Mouse (Mus musculus): ENCODE measurements around the gene Ptdss2. TPM values are rescaled to one million over a fixed set of nuclear protein-coding genes. Genes with fewer than 3 reads are reported as not detected.

Gene Ptdss2
- polyA plus RNA-seq, 1 experiment from 2014 or later = 67.3 TPM

DNA sequence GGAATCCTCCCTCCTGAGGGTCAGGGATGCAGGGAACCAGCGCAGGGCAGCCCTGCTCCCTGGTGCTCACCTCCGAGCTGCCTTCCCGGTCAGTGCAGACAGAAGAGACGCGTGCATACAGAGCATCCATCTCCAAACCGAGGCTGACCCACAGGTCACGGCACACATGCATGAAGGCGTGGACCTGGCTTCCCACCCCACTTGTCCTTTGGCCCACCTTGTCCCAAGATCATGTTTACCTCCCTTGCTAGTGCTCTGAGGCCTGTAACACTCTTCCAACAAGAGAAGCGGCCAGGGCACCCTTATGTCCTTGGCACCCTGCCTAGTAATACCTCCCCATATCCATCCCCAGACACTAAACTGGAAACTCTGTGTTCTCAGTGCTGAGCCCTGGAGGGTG, 6.3 kb upstream of the Ptdss2 start:
- Histone ChIP-seq H3K27me3 (ENCODE audit: control insufficient read depth, insufficient read depth, low read length) (no peaks in the 10 kb centered on the region), H3K36me3 (ENCODE audit: control insufficient read depth, insufficient read depth, low read length) (no peaks in the 10 kb centered on the region), H3K4me1 (ENCODE audit: control insufficient read depth, insufficient read depth, low read length) (0 out of 2 replicates have a peak, but pooled peaks cover 3% of the 10 kb centered on the region), H3K27ac (ENCODE audit: low read length) (no peak overlapping the region), H3K4me2 (replicated peaks; ENCODE audit: low read depth, low read length) (no peak overlapping the region), H3K4me3 (ENCODE audit: low read depth, low read length) (no peak overlapping the region), H3K9ac (replicated peaks; ENCODE audit: low read depth, low read length) (no peak overlapping the region), H3K9me3 (ENCODE audit: control insufficient read depth, low read depth, low read length) (no peaks in the 10 kb centered on the region)
- WGBS = 81% methylated on average over 9 of the region's 9 CpGs
- ATAC-seq (ENCODE audit: insufficient number of reproducible peaks, insufficient read depth, low FRiP score, low read depth) = no peak

DNA sequence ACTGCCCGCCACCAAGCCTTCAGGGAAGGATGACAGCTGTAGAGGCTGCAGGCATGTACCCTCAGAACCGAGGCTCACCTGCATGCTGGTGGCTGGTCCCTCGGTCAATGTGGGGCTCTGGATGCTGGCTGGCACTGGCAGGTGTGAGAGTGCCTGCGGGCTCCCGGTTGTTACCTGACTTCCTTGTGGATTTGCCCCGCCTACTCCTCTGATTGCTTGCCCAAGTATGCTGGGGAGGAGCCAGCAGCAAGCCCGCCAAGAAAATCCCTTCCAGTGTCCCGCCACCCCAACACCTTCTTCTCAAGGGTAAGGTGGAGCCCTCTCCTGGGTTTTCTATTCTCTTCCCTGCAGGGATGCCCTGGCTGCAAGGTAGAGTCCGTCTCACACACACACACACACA, 4.5 kb upstream of the Ptdss2 start, which contains the start of gene Ano9:
Ano9 (minus strand) TSS at position 171 of the 400 bp plus-strand sequence.
- WGBS = 12% methylated on average over 9 of the region's 9 CpGs
- peak; percentile 42; the same call in 1 of the 2 replicates for ATAC-seq (ENCODE audit: insufficient number of reproducible peaks, insufficient read depth, low FRiP score, low read depth)
- Histone ChIP-seq H3K4me2 (replicated peaks; ENCODE audit: low read depth, low read length) (peak within 1 kb of the TSS; percentile 29), H3K4me3 (ENCODE audit: low read depth, low read length) (peak within 1 kb of the TSS; percentile 4; the same call in 1 of the 2 replicates), H3K36me3 (ENCODE audit: control insufficient read depth, insufficient read depth, low read length) (no peaks in the 10 kb centered on the region), H3K27me3 (ENCODE audit: control insufficient read depth, insufficient read depth, low read length) (no peaks in the 10 kb centered on the region), H3K27ac (ENCODE audit: low read length) (no peak within 1 kb of the TSS), H3K4me1 (ENCODE audit: control insufficient read depth, insufficient read depth, low read length) (peaks cover 6% of the 10 kb centered on the region; the same call in 1 of the 2 replicates), H3K9me3 (ENCODE audit: control insufficient read depth, low read depth, low read length) (no peaks in the 10 kb centered on the region), H3K9ac (replicated peaks; ENCODE audit: low read depth, low read length) (no peak within 1 kb of the TSS)

DNA sequence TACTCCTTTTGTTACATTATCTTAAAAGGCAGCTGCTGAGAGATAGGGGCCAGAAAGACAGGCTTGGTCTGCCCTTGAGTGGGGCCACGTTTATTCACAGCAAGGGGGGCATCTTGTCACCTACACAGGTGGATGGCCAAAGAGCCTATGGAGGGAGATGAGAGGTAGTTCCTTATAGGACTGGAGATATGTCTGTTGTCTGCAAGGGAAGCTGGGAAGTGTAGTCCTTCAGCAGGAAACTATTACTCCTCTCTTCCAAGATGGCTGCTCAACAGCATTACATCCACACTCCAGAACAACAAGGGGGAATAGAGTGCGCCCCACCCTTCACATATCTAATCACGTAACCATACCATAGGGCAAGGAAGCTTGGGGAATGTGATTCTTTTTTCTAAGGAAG, 2.7 kb upstream of the Ptdss2 start:
- no peak overlapping the region for H3K9ac ChIP-seq (replicated peaks; ENCODE audit: low read depth, low read length)
- no peak overlapping the region for H3K4me2 ChIP-seq (replicated peaks; ENCODE audit: low read depth, low read length)
- H3K36me3 ChIP-seq (ENCODE audit: control insufficient read depth, insufficient read depth, low read length) = no peaks in the 10 kb centered on the region
- no peaks in the 10 kb centered on the region for H3K27me3 ChIP-seq (ENCODE audit: control insufficient read depth, insufficient read depth, low read length)
- H3K4me3 ChIP-seq (ENCODE audit: low read depth, low read length) = no peak overlapping the region
- peaks cover 8% of the 10 kb centered on the region; the same call in 1 of the 2 replicates for H3K4me1 ChIP-seq (ENCODE audit: control insufficient read depth, insufficient read depth, low read length)
- no peaks in the 10 kb centered on the region for H3K9me3 ChIP-seq (ENCODE audit: control insufficient read depth, low read depth, low read length)
- ATAC-seq (ENCODE audit: insufficient number of reproducible peaks, insufficient read depth, low FRiP score, low read depth) = no peak
- no peak overlapping the region for H3K27ac ChIP-seq (ENCODE audit: low read length)
- WGBS = 69% methylated on average over 3 of the region's 3 CpGs

DNA sequence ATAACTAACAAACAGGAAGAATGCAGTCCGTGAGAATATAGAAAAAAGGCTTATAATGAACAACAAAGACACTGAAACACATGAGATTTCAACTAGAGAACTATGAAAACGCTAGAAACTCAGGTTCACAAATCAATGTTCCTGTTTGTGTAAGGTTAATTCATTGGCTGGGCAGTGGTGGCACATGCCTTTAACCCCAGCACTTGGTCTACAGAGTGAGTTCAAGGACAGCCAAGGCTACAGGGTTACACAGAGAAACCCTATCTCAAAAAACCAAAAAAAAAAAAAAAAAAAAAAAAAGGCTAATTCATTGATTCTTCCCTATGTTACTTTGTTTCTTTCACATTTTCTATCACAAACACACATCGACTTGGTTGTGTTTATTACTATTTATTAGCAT, 1.6 kb upstream of the Ptdss2 start:
- no peaks in the 10 kb centered on the region for H3K36me3 ChIP-seq (ENCODE audit: control insufficient read depth, insufficient read depth, low read length)
- ATAC-seq (ENCODE audit: insufficient number of reproducible peaks, insufficient read depth, low FRiP score, low read depth) = no peak
- no peak overlapping the region for H3K9ac ChIP-seq (replicated peaks; ENCODE audit: low read depth, low read length)
- no peaks in the 10 kb centered on the region for H3K9me3 ChIP-seq (ENCODE audit: control insufficient read depth, low read depth, low read length)
- H3K27ac ChIP-seq (ENCODE audit: low read length) = no peak overlapping the region
- no peak overlapping the region for H3K4me3 ChIP-seq (ENCODE audit: low read depth, low read length)
- no peak overlapping the region for H3K4me2 ChIP-seq (replicated peaks; ENCODE audit: low read depth, low read length)
- no peaks in the 10 kb centered on the region for H3K27me3 ChIP-seq (ENCODE audit: control insufficient read depth, insufficient read depth, low read length)
- WGBS = 83% methylated on average over 3 of the region's 3 CpGs
- peaks cover 8% of the 10 kb centered on the region; the same call in 1 of the 2 replicates for H3K4me1 ChIP-seq (ENCODE audit: control insufficient read depth, insufficient read depth, low read length)

GRCm38 (mm10) chr7:141121051-141121531, 1.1 kb upstream of the Ptdss2 start:
- no peak for ATAC-seq (ENCODE audit: insufficient number of reproducible peaks, insufficient read depth, low FRiP score, low read depth)
- Histone ChIP-seq H3K27me3 (ENCODE audit: control insufficient read depth, insufficient read depth, low read length) (no peaks in the 10 kb centered on the region), H3K27ac (ENCODE audit: low read length) (no peak overlapping the region), H3K9ac (replicated peaks; ENCODE audit: low read depth, low read length) (no peak overlapping the region), H3K36me3 (ENCODE audit: control insufficient read depth, insufficient read depth, low read length) (no peaks in the 10 kb centered on the region), H3K4me2 (replicated peaks; ENCODE audit: low read depth, low read length) (no peak overlapping the region), H3K9me3 (ENCODE audit: control insufficient read depth, low read depth, low read length) (no peaks in the 10 kb centered on the region), H3K4me3 (ENCODE audit: low read depth, low read length) (no peak overlapping the region), H3K4me1 (ENCODE audit: control insufficient read depth, insufficient read depth, low read length) (peaks cover 8% of the 10 kb centered on the region; the same call in 1 of the 2 replicates)
- 81% methylated on average over 5 of the region's 5 CpGs for WGBS

DNA sequence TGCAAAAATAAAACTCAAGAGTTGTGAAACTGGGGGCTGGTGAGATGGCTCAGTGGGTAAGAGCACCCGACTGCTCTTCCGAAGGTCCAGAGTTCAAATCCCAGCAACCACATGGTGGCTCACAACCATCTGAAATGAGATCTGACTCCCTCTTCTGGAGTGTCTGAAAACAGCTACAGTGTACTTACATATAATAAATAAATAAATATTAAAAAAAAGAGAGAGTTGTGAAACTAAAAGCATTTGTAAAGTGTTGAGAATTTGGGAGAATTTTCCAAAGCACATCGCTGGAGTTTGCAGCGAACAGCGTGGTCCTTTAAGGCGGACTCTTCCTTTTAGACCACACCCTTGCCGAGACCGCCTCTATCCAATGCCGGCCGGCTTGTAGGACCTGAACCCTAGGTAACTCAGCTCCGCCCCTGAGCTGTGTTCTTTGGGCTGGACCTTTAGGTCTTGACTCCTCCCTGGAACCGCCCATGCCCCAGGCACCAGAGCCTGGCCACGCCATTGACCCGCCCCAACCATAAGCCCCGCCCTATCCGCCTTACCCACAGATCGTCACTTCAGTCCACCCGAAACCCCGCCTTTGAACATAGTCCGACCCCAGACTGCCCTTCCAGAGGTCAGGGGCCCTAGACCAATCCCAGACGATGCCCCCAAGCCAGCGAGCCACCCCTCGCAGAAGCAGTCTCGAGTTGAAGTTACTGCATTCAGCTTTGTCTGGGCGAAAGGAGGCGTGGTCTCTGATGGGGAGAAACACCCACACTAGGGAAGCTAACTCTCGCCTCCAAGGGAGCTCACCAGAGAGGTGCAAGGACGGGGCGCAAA, 721 bp downstream of the Ptdss2 start:
- under 1% methylated on average over 29 of the region's 29 CpGs for WGBS
- H3K9me3 ChIP-seq (ENCODE audit: control insufficient read depth, low read depth, low read length) = no peaks in the 10 kb centered on the region
- peaks cover 8% of the 10 kb centered on the region; the same call in 1 of the 2 replicates for H3K4me1 ChIP-seq (ENCODE audit: control insufficient read depth, insufficient read depth, low read length)
- peak overlapping the region; percentile 63; the same call in 1 of the 2 replicates for H3K27ac ChIP-seq (ENCODE audit: low read length)
- no peaks in the 10 kb centered on the region for H3K27me3 ChIP-seq (ENCODE audit: control insufficient read depth, insufficient read depth, low read length)
- H3K4me2 ChIP-seq (replicated peaks; ENCODE audit: low read depth, low read length) = peak overlapping the region; percentile 49
- ATAC-seq (ENCODE audit: insufficient number of reproducible peaks, insufficient read depth, low FRiP score, low read depth) = peak; percentile 99
- H3K9ac ChIP-seq (replicated peaks; ENCODE audit: low read depth, low read length) = peak overlapping the region; percentile 31; the same call in 1 of the 2 replicates
- no peaks in the 10 kb centered on the region for H3K36me3 ChIP-seq (ENCODE audit: control insufficient read depth, insufficient read depth, low read length)
- H3K4me3 ChIP-seq (ENCODE audit: low read depth, low read length) = peak overlapping the region; percentile 37

DNA sequence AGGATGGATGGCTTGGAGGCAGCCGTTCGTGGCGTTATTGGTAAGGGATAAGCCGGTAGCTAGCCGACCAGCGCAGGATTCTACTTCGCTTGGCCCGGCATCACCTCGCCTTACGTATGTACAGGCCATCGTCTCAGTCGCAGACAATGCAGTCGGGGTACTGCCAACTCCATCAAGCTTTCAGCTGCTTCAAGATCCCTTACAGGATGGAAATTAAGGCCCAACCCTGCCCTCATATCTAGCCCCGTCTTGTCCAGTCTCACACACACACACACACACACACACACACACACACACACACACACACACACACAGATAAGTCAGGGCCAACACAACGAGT, 1.3 kb downstream of the Ptdss2 start:
- Histone ChIP-seq H3K27me3 (ENCODE audit: control insufficient read depth, insufficient read depth, low read length) (no peaks in the 10 kb centered on the region), H3K4me3 (ENCODE audit: low read depth, low read length) (peak overlapping the region; percentile 37), H3K4me2 (replicated peaks; ENCODE audit: low read depth, low read length) (peak overlapping the region; percentile 49), H3K9ac (replicated peaks; ENCODE audit: low read depth, low read length) (peak overlapping the region; percentile 31; the same call in 1 of the 2 replicates), H3K36me3 (ENCODE audit: control insufficient read depth, insufficient read depth, low read length) (no peaks in the 10 kb centered on the region), H3K9me3 (ENCODE audit: control insufficient read depth, low read depth, low read length) (no peaks in the 10 kb centered on the region), H3K27ac (ENCODE audit: low read length) (peak overlapping the region; percentile 35; the same call in 1 of the 2 replicates), H3K4me1 (ENCODE audit: control insufficient read depth, insufficient read depth, low read length) (peaks cover 6% of the 10 kb centered on the region; the same call in 1 of the 2 replicates)
- WGBS = 3% methylated on average over 15 of the region's 15 CpGs
- ATAC-seq (ENCODE audit: insufficient number of reproducible peaks, insufficient read depth, low FRiP score, low read depth) = no peak

- H3K4me2 ChIP-seq (replicated peaks; ENCODE audit: low read depth, low read length) = peak overlapping the region; percentile 62
- peak overlapping the region; percentile 92 for H3K9ac ChIP-seq (replicated peaks; ENCODE audit: low read depth, low read length)
- peak; percentile 98 for ATAC-seq (ENCODE audit: insufficient number of reproducible peaks, insufficient read depth, low FRiP score, low read depth)
- peaks cover 6% of the 10 kb centered on the region; the same call in 1 of the 2 replicates for H3K4me1 ChIP-seq (ENCODE audit: control insufficient read depth, insufficient read depth, low read length)
- peak overlapping the region; percentile 94 for H3K4me3 ChIP-seq (ENCODE audit: low read depth, low read length)
- 1% methylated on average over 59 of the region's 59 CpGs for WGBS
- H3K36me3 ChIP-seq (ENCODE audit: control insufficient read depth, insufficient read depth, low read length) = peaks cover 11% of the 10 kb centered on the region
- H3K27ac ChIP-seq (ENCODE audit: low read length) = peak overlapping the region; percentile 48; the same call in 1 of the 2 replicates
- H3K27me3 ChIP-seq (ENCODE audit: control insufficient read depth, insufficient read depth, low read length) = no peaks in the 10 kb centered on the region
- H3K9me3 ChIP-seq (ENCODE audit: control insufficient read depth, low read depth, low read length) = no peaks in the 10 kb centered on the region
These were observed 9.0 kb downstream of the Ptdss2 start for GRCm38 (mm10) chr7:141131024-141131820.

Data from stomach, embryonic 14.5 days (tissue).